Comparison of ENCODE assay signal across 10 mouse cellular contexts in the genomic region with DNA sequence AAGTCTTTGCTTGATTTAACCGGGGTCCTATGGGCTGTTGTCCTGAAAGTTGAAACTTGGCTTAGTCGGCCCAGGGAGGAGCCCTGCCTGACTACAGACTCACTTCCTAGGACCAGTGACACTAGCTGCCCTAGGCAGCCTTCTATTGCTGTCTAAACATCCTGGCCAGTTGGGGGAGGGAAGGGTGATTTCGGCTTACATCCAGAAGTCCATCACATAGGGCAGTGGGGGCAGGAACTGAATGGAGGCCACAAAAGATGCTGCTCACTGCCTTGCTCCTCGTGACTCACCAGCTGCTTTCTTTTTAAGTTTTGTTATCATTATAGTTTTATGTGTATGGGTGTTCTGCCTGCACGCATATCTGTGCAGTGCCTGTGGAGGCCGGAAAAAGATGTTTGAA. TPM values are rescaled to one million over a fixed set of nuclear protein-coding genes. Genes with fewer than 3 reads are reported as not detected.
DNase-seq lines count a peak whose midpoint lies in the region; ATAC-seq and TF ChIP-seq lines count a peak whose summit lies in the region.
"Had no signal": no experiment of that assay in that cellular context is flagged by ENCODE, and none has a peak within 500 bp of the region (broad histone marks: within the 10 kb centered on the region; RNA-seq: fewer than 3 reads in every experiment).

No protein-coding gene starts in this region.

- WGBS in lung, embryonic 14.5 days: 55% methylated on average over 6 of the region's 6 CpGs
- WGBS in midbrain, embryonic 15.5 days: 81% methylated on average over 6 of the region's 6 CpGs

- H3K27me3 ChIP-seq in lung, embryonic 14.5 days (ENCODE audit: insufficient read depth, low read length): no peaks in the 10 kb centered on the region
- H3K27me3 ChIP-seq in midbrain, embryonic 15.5 days (replicated peaks): no peaks in the 10 kb centered on the region
- H3K27me3 ChIP-seq: embryonic facial prominence, embryonic 13.5 days had no signal

- peak overlapping the region; percentile 69; the same call in 1 of the 2 replicates for H3K27ac ChIP-seq in bone marrow macrophage, adult 2 months (ENCODE audit: insufficient read depth, low read depth, low read length)
- H3K27ac ChIP-seq in lung, embryonic 14.5 days (ENCODE audit: low read depth): no peak overlapping the region
- no peak overlapping the region for H3K27ac ChIP-seq in midbrain, embryonic 15.5 days
- H3K27ac ChIP-seq: embryonic facial prominence, embryonic 13.5 days had no signal

- no peak for TF ChIP-seq POLR2A in bone marrow macrophage, adult 2 months (IDR thresholded peaks at IDR 0.05; ENCODE audit: borderline replicate concordance, low read depth, low read length)

- peaks cover 42% of the 10 kb centered on the region for H3K4me1 ChIP-seq in bone marrow macrophage, adult 2 months (ENCODE audit: control insufficient read depth, insufficient read depth, low read length)
- peaks cover 9% of the 10 kb centered on the region; the same call in 1 of the 2 replicates for H3K4me1 ChIP-seq in lung, embryonic 14.5 days (ENCODE audit: insufficient read depth)
- H3K4me1 ChIP-seq in midbrain, embryonic 15.5 days: peaks cover 4% of the 10 kb centered on the region; the same call in 1 of the 2 replicates

- no peaks in the 10 kb centered on the region for H3K36me3 ChIP-seq in lung, embryonic 14.5 days (ENCODE audit: insufficient read depth)
- H3K36me3 ChIP-seq in midbrain, embryonic 15.5 days (replicated peaks): no peaks in the 10 kb centered on the region

- no peaks in the 10 kb centered on the region for H3K9me3 ChIP-seq in lung, embryonic 14.5 days (ENCODE audit: low read depth, low read length)
- H3K9me3 ChIP-seq in midbrain, embryonic 15.5 days: no peaks in the 10 kb centered on the region
- H3K9me3 ChIP-seq: embryonic facial prominence, embryonic 13.5 days had no signal

- no peak overlapping the region for H3K9ac ChIP-seq in lung, embryonic 14.5 days
- H3K9ac ChIP-seq in midbrain, embryonic 15.5 days: no peak overlapping the region
- H3K9ac ChIP-seq: embryonic facial prominence, embryonic 13.5 days had no signal

- 0 out of 2 replicates have a peak, but pooled peaks have one; percentile 19 for ATAC-seq in lung, embryonic 14.5 days (ENCODE audit: insufficient read depth)
- ATAC-seq in midbrain, embryonic 15.5 days (replicated peaks): no peak
- no peak for ATAC-seq in erythroid progenitor cell, adult 5-6 weeks (replicated peaks; ENCODE audit: low FRiP score, poor library complexity, severe bottlenecking)

- no peak overlapping the region for H3K4me2 ChIP-seq in lung, embryonic 14.5 days
- no peak overlapping the region for H3K4me2 ChIP-seq in midbrain, embryonic 15.5 days
- H3K4me2 ChIP-seq: embryonic facial prominence, embryonic 13.5 days had no signal

- H3K4me3 ChIP-seq in bone marrow macrophage, adult 2 months (ENCODE audit: insufficient read depth, low read length): no peak overlapping the region
- H3K4me3 ChIP-seq in lung, embryonic 14.5 days (ENCODE audit: low read depth, low read length): no peak overlapping the region
- no peak overlapping the region for H3K4me3 ChIP-seq in midbrain, embryonic 15.5 days
- H3K4me3 ChIP-seq: embryonic facial prominence, embryonic 13.5 days had no signal

- TF ChIP-seq CTCF in bone marrow macrophage, adult 2 months (IDR thresholded peaks at IDR 0.05; ENCODE audit: low read depth, low read length): no peak
- TF ChIP-seq CTCF in lung, embryonic 14.5 days (IDR thresholded peaks at IDR 0.05; ENCODE audit: low read depth): no peak

- peak; percentile 77 for DNase-seq in 3T3-L1 (ENCODE audit: low read depth, low spot score)
- DNase-seq in kidney, adult 8-10 months: peak; percentile 72 to 83
- peak; percentile 38 for DNase-seq in lung, embryonic 14.5 days
- no peak for DNase-seq in right cerebral cortex, postnatal 36 days (ENCODE audit: low spot score in 2 of 2)
- DNase-seq: gastrocnemius, postnatal 10 days; layer of hippocampus, adult 9-11 months had no signal

RNA-seq across cellular contexts. Expression of a gene that starts 41.6 kb away (rescaled TPM):
- 1.7 TPM in 1 of 2 replicates, not detected in the other for polyA plus RNA-seq in bone marrow macrophage, adult 2 months (2012; ENCODE audit: insufficient read depth, insufficient read length, missing spikeins)
- 2.4 TPM in 2 replicates for polyA plus RNA-seq in lung, embryonic 14.5 days (2014; fragmentation: Nextera tagmentation; extraction: Ambion mirVana)
- 3.4 and 3.7 TPM in 2 replicates for polyA plus RNA-seq in midbrain, embryonic 15.5 days (2015; fragmentation: Nextera tagmentation; extraction: Ambion mirVana)
- 0.84 and 1.8 TPM in 2 replicates for total RNA-seq in erythroid progenitor cell, adult 5-6 weeks (2015; ENCODE audit: low replicate concordance)
- not detected in 2 replicates for total RNA-seq in erythroid progenitor cell, adult 5-6 weeks (2017; ENCODE audit: low replicate concordance)

RNA-seq across cellular contexts. Expression of a gene that starts 56.9 kb away (rescaled TPM):
- polyA plus RNA-seq in bone marrow macrophage, adult 2 months (2012; ENCODE audit: insufficient read depth, insufficient read length, missing spikeins): 27.8 and 28.6 TPM in 2 replicates
- 37.7 and 41.3 TPM in 2 replicates for polyA plus RNA-seq in lung, embryonic 14.5 days (2014; fragmentation: Nextera tagmentation; extraction: Ambion mirVana)
- 44.4 and 45.1 TPM in 2 replicates for polyA plus RNA-seq in midbrain, embryonic 15.5 days (2015; fragmentation: Nextera tagmentation; extraction: Ambion mirVana)
- 19.3 and 50.5 TPM in 2 replicates for total RNA-seq in erythroid progenitor cell, adult 5-6 weeks (2015; ENCODE audit: low replicate concordance)
- total RNA-seq in erythroid progenitor cell, adult 5-6 weeks (2017; ENCODE audit: low replicate concordance): 43.3 and 60.3 TPM in 2 replicates

Comparison
In these comparisons a context has a peak if more than half of its experiments do, and no peak if none do; other contexts are left out.
1. DNase-seq: peak in 3T3-L1 (single experiment), kidney, adult 8-10 months (2 of 2) and lung, embryonic 14.5 days (single experiment); none in right cerebral cortex, postnatal 36 days (0 of 2).